Mouse (Mus musculus) G1E (cell line): ENCODE results near the gene Rnase2b. TPM values are rescaled to one million over a fixed set of nuclear protein-coding genes. Genes with fewer than 3 reads are reported as not detected.
"Not testable (repeated sequence)": the region's sequence is repeated elsewhere in the genome, so short reads cannot be mapped to it uniquely, and the experiment has no call there.

Source experiments
- ATAC-seq: 2 replicates; pipeline ENCODE4 v1.8.0; 2016; ENCODE audit warnings: mild to moderate bottlenecking; ENCODE audit not compliant: insufficient number of reproducible peaks, poor library complexity, low FRiP score, severe bottlenecking; ENCODE audit errors: extremely low read depth
- DNase-seq: peaks from one replicate; pipeline ENCODE4 v3.0.0; 2012; ENCODE audit warnings: low spot score
- H3K27me3 ChIP-seq: 2 replicates; pipeline ENCODE4 v1.6.1; 2012; ENCODE audit warnings: mild to moderate bottlenecking, low read length, inconsistent platforms; ENCODE audit not compliant: insufficient read depth
- H3K36me3 ChIP-seq: replicated peaks from 2 replicates; pipeline ENCODE3; 2012; ENCODE audit warnings: mild to moderate bottlenecking, inconsistent platforms
- H3K4me1 ChIP-seq: 2 replicates; pipeline ENCODE4 v1.6.1; 2012; ENCODE audit warnings: low read depth, low read length, inconsistent platforms, mixed read lengths; ENCODE audit not compliant: insufficient read depth
- H3K4me3 ChIP-seq: 2 replicates; pipeline ENCODE4 v1.5.1; 2012; ENCODE audit warnings: low read depth, mild to moderate bottlenecking, inconsistent platforms, low read length, moderate library complexity, mixed read lengths
- H3K9me3 ChIP-seq: replicated peaks from 2 replicates; pipeline ENCODE4 v1.6.1; 2012; ENCODE audit warnings: inconsistent platforms
- CTCF ChIP-seq: IDR thresholded peaks from 2 replicates; pipeline ENCODE4 v1.5.1; 2012; ENCODE audit warnings: low read depth, low read length, inconsistent platforms, mixed read lengths
- GATA1 ChIP-seq: IDR thresholded peaks from 2 replicates; pipeline ENCODE4 v1.6.1; 2012; ENCODE audit warnings: borderline replicate concordance, low read length, inconsistent platforms, mixed read lengths
- GATA2 ChIP-seq: IDR thresholded peaks from 2 replicates; pipeline ENCODE4 v1.6.1; 2012; ENCODE audit warnings: low read depth, low read length, inconsistent platforms, borderline replicate concordance
- POLR2AphosphoS5 ChIP-seq: IDR thresholded peaks from 2 replicates; pipeline ENCODE4 v1.6.1; 2012; ENCODE audit warnings: low read depth, low read length, inconsistent platforms; ENCODE audit not compliant: insufficient replicate concordance
- TAL1 ChIP-seq: conservative IDR thresholded peaks from 2 replicates; pipeline ENCODE4 v1.6.1; 2012; ENCODE audit warnings: low read depth, low read length, inconsistent platforms, mixed read lengths
- polyA plus RNA-seq: library from polyadenylated mRNA; stranded (reverse); fragments of >175 nt; gene quantifications from 2 replicates; pipeline ENCODE4 v1.2.3, GENCODE M21; 2012
- total RNA-seq, 2 experiments: library from RNA; stranded (forward) in 1 of 2; stranded (reverse) in 1 of 2; fragments of 200-1000 nt in 1 of 2; fragments of >200 nt in 1 of 2; fragmentation: Nextera tagmentation in 1 of 2; gene quantifications; 2 replicates each; pipeline ENCODE4 v1.2.3; 2014 to 2017

Gene Rnase2b
- total RNA-seq (2014; fragmentation: Nextera tagmentation) (not detected in 2 replicates), total RNA-seq (2017) (0.23 TPM in 1 of 2 replicates, not detected in the other), polyA plus RNA-seq (not detected in 2 replicates)

DNA sequence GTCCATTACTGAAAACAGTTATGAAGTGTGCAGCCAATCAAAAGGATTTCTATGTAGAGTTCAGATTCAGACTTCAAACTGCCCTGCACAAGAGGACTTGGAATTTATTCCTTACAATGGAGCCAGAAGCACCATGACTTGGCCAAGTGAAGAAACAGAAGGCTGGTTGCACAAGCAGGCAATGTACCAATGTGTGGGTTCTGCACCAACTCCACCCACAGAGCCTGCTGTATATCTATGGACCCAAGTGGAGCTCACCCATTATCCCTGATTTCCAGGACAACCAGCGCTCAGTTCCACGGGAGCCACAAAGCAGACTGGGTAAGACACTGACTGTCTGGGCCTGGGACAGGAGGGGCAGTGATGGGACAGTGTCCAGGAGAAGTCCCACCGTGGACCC lies at the start of gene Rnase2b:
TSS of gene Rnase2b (plus strand) at position 285 of the 400 bp plus-strand sequence.
- not testable (repeated sequence) for DNase-seq, H3K36me3 ChIP-seq, ATAC-seq, H3K4me3 ChIP-seq, H3K9me3 ChIP-seq, H3K4me1 ChIP-seq
- H3K27me3 ChIP-seq = peaks cover 16% of the 10 kb centered on the region

DNA sequence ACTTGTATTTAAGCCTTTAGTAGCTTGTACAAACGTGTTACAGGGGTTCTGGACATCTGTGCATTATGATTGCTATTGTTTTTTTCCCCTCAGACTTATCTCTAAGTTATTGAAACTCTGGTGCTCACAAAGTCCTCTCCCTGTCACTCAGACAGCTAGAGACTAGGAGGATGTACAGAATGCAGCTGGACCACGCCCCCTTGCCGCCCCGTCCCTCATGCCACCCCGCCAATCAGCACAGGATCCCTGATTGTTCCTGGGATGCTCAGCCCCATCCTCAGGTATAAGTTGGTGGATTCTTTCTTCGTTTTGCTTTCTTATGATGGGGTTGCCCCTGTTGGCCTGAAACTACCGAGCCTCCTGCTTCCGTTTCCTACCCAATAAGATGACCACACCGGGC lies 48.6 kb upstream of the Rnase2b start:
- no peak for DNase-seq
- peaks cover 36% of the 10 kb centered on the region for H3K27me3 ChIP-seq
- H3K4me3 ChIP-seq = no peak overlapping the region
- peaks cover 8% of the 10 kb centered on the region; the same call in 1 of the 2 replicates for H3K4me1 ChIP-seq
- peaks cover under 1% of the 10 kb centered on the region; the same call in 1 of the 2 replicates for H3K9me3 ChIP-seq
- no peak for TF ChIP-seq POLR2AphosphoS5
- TF ChIP-seq TAL1 = no peak
- no peak for TF ChIP-seq GATA1
- TF ChIP-seq CTCF = no peak
- TF ChIP-seq GATA2 = no peak
- H3K36me3 ChIP-seq = no peaks in the 10 kb centered on the region
- ATAC-seq = no peak

DNA sequence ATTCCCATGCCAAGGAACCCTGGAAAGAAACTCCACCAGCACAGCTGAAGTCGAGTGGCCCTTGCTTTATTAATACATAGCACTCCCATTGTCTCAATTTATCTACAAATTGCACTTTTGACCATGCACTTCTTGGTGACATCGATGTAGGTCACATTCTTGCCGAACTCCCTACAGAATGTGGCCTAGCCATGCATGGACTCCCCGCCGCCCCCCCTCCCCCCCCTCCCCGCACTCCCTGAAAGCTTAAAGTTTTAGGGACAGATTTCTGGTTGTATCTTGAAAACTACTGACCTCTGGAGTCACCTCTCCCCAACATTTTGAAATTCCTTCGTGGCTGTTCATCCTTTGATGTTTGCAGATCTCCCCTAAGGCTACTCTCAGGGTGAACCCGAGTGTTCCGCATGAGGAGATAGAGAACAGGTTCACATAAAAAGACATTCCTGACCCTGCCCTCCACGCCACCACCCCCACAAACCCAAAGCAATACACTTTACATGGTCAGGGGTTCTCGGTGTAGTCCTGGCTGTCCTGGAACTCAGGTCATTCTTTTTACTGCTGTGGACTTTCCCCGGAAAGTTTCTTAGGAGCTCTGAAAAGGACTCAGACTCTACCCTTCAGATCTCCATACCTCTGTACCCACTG lies 48.0 kb upstream of the Rnase2b start, which contains the start of gene Eddm3b:
TSS of gene Eddm3b (plus strand) at position 511 of the 645 bp plus-strand sequence.
- DNase-seq (no peak), ATAC-seq (no peak)
- H3K27me3 ChIP-seq = peaks cover 33% of the 10 kb centered on the region
- peaks cover 4% of the 10 kb centered on the region; the same call in 1 of the 2 replicates for H3K9me3 ChIP-seq
- TF ChIP-seq POLR2AphosphoS5 = no peak
- no peak for TF ChIP-seq CTCF
- TF ChIP-seq GATA1 = no peak
- no peak for TF ChIP-seq GATA2
- TF ChIP-seq TAL1 = no peak
- H3K36me3 ChIP-seq = no peaks in the 10 kb centered on the region
- H3K4me1 ChIP-seq = peaks cover 8% of the 10 kb centered on the region; the same call in 1 of the 2 replicates
- no peak within 1 kb of the TSS for H3K4me3 ChIP-seq

DNA sequence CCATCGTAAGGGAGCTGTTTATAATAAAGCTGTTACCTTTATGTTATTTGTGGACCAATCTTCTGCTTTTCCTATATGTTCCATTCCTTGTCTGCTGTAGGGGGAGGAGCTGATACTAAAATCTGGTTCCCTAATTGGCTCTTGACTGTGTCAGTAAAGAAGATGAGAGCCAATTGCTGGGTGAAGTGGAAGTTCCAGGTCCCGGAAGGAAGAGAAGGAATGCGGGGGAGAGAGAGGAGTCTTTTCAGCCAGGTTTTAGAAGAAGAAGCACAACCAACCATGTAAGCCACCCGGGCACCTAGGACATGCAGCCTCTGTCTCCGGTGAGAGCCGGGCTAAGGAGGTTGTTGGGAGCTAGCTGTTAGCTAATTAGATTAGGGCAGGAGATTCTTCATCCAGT lies 36.4 kb upstream of the Rnase2b start:
- DNase-seq (no peak), ATAC-seq (no peak)
- TF ChIP-seq CTCF (no peak), GATA1 (no peak), POLR2AphosphoS5 (no peak), TAL1 (no peak), GATA2 (no peak)
- Histone ChIP-seq H3K36me3 (no peaks in the 10 kb centered on the region), H3K9me3 (no peaks in the 10 kb centered on the region), H3K4me3 (no peak overlapping the region), H3K4me1 (peaks cover 75% of the 10 kb centered on the region), H3K27me3 (no peaks in the 10 kb centered on the region)

DNA sequence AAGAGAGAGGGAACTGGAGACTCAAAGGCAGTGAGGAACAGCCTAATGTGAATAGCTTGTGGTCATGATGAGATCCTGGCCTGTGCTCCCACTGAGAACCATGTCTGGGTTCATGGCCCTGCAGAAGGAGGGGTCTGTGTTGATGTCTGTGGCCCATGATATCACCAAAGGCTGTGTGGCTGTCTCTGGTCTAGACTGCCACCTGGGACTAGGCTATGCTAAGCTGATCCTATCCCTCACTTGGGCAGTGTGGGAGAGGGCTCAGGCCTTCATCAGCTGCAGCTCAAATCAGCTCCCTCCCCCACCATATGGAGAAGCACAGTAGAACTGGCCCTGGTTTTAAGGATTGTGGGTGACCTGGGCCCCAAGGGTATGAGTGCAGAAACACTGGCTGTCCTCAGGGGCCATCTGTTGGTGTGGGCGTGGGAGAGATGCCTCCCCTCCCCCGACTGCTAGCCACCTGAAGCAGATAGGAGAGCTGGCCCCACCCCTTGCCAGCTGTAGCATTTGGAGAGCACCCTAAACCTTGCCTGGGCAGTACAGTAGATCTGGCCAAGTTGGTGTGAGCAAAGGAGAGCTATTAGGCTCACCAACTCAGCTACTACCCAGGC lies 34.3 kb upstream of the Rnase2b start:
- DNase-seq = no peak
- ATAC-seq = peak; percentile 50
- Histone ChIP-seq H3K4me1 (peaks cover 78% of the 10 kb centered on the region), H3K36me3 (no peaks in the 10 kb centered on the region), H3K4me3 (peak overlapping the region; percentile 52; the same call in 1 of the 2 replicates), H3K27me3 (no peaks in the 10 kb centered on the region), H3K9me3 (no peaks in the 10 kb centered on the region)
- TF ChIP-seq GATA2 = no peak
- TF ChIP-seq POLR2AphosphoS5 = no peak
- no peak for TF ChIP-seq GATA1
- no peak for TF ChIP-seq CTCF
- TF ChIP-seq TAL1 = no peak

DNA sequence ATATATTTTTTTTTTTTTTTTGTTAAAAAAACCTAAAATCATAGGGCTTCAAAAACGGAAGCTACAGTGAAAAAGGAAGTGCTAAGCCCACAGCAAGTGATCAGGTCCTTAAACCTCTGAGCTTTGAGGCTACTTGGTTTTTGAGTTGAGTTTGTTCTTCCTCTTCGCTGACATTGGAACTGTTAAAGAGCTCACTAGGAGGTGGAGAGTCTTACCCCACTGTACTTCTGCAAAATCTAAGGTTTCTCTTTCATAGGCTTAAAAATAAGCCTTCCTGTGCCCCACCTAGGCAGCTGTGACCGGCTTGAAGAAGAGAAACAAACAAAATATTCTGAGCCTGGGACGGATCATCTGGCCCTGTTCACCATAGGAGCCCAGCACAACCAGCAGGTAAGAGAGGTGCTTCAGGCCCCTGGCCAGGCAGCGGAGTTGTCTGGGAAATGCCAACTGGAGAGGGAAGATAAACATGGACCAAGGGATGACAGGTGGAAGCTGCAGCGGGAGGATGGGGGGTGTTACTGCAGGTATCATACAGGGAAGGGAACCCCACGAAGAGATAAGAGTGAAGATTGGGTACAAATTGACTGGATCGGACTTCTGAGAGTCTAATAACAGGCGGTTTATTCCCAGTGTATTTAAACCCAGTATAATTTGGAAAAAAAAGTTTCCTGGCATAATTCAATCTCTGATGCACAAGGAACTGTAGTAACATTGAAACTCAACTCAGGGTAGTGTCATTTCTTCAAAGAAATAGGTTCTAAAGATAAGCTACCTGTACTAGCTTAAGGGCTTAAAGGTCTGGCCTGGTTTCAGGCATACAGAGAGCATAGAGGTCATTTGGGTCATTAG lies 33.1 kb upstream of the Rnase2b start:
- no peak for DNase-seq
- Histone ChIP-seq H3K4me3 (peak overlapping the region; percentile 69), H3K36me3 (no peaks in the 10 kb centered on the region), H3K27me3 (no peaks in the 10 kb centered on the region), H3K9me3 (no peaks in the 10 kb centered on the region), H3K4me1 (peaks cover 69% of the 10 kb centered on the region)
- no peak for ATAC-seq
- no peak for TF ChIP-seq GATA1
- no peak for TF ChIP-seq GATA2
- TF ChIP-seq CTCF = no peak
- TF ChIP-seq TAL1 = no peak
- no peak for TF ChIP-seq POLR2AphosphoS5
